Mouse (Mus musculus): Measurements from ENCODE around the gene Eif1ad.
A peak's percentile ranks its signal among the peaks of the same experiment; 100 is the strongest.
"Not testable (repeated sequence)": the region's sequence is repeated elsewhere in the genome, so short reads cannot be mapped to it uniquely, and the experiment has no call there.

Gene Eif1ad

GRCm38 (mm10) chr19:5366175-5367052 lies at the start of gene Eif1ad:
TSS of gene Eif1ad (plus strand) at chr19:5366741.
- DNase-seq: peak; percentile 96

DNA sequence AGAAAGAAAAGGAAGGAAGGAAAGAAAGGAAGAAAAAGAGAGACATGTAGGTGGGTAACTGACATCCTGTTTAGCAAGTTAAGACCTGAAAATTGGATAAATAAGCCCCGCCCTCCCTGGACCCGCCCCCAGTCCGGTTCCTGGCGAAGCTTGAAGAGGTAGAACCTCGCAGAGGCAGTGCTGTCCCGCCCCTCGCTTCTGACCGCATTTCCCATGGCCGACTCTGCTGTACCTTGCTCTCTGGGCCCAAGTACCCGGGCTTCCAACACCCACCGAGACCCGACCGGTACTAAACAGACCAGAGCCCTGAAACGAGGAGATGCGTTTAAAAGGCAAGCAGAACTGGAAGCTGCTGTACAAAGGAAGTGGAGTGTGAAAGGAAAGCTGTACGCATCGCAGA lies 42.7 kb upstream of the Eif1ad start:
- DNase-seq: no peak

DNA sequence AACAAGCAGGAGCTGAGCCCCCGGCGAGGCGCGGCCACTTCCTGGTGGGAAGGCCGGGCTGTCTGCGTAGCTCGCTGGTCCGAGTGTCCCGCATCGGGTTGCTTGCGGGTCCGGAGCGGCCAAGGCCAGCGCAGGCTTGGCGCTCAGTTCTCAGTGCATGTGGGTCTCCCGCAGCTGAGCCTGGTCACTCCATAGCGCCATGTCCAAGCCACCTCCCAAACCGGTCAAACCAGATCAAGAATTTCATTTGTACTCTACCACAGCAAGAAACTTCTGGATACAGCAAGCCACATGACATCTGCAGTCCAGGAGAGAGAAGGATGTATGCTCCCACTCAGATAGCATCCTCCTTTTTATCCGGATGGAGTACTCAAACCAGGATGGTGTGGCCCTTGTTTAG lies 38.6 kb upstream of the Eif1ad start:
- DNase-seq: no peak

- no peak for DNase-seq
Observed at GRCm38 (mm10) chr19:5334741-5335140, 31.8 kb upstream of the Eif1ad start.

GRCm38 (mm10) chr19:5335441-5335840 lies 31.1 kb upstream of the Eif1ad start, which contains the start of gene Catsper1:
TSS of gene Catsper1 (plus strand) at chr19:5335741.
- no peak for DNase-seq

DNA sequence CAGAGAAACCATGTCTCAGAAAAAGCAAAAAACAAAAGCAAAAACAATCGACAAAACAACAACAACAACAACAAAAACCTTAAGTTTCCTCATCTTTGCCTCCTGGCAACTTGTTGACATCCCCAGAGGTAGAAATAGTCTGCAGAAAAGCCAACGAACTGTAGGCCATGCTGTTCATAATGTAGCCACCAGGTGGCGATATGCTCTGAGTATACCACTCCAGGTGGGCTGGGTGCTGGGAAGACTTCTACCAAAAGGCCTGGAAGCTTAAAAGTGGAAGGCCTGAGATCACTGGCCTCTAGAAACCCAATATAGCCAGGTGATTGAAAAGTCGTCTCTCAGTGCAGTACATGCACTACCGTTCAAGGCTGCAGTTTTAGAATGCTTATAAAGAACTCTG lies 28.6 kb upstream of the Eif1ad start:
- DNase-seq: peak; percentile 75

DNA sequence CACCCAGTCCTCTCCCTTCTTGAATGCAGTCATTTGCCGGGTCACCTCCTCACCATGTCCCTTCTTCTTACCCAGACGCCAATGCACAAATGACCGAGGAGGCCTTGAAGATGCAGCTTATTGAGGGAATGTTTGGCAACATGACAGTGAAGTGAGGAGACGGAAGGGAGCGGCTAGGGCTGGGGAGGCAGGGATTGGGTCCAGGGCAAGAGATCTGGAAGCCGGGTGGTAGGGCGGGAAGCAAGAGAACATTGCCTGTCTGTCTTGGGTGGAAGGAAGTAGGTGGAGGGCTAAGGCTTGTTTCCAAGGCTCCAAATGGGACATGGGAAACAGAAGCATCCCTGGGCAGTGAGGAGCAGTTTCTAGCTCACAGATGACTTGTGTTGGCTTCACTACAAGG lies 25.2 kb upstream of the Eif1ad start:
- no peak for DNase-seq

DNA sequence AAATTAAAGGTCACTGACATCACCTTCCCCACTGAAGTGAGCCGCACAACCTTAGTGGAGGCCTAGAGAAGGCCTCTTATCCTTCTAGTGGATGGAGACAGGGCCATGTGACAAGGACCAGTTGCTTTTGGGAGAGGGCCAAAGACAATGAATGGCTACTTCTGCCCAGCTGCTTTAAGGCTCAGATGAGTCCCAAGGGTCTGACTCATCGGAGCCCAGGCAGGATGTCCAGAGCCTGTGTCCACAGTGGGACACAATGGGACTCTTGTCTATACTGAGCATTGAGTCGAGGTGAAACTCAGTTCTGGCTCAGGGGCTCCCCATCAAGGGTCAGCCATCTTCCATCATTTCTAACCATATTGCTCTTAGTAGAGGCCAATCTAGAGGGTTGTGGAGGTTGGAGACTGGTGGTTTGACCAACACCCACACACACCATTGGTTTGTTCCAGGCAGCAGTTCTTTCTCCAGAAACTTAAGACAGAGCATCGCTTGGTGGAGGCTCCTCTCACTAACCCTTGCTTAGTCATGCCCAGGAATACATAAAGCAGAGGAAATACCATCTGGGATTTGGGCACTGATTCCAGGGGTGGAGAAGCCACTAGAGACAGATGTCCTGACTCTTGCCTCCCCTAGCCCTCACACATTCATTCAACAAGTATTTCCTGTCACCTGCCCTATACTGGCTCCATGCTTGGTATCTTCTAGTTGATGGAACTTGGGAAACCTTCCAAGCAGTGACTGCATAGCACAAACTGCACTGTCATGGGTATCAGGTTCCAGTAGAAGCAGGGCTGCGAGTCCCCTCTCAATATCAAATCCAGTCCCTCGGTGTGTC lies 21.0 kb upstream of the Eif1ad start:
- no peak for DNase-seq

DNA sequence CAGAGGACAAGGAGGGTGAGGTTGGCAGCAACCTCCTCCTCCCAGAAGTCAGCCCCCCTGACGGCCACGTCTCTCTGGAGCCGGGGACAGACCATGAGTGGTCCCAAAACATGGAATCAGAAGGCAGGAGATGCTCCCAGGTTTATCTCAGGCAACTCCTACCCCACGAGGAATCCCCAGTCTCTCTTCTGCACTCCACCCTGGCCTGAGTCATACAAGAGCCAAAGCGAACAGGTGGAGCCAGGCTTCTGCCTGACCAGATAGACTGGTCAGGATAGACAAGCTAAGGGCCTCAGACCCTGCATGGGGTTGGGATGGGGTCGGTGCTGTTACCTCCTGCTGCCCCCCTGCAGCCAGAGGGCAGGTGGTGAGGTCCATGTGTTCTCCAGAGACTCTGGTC lies 18.5 kb upstream of the Eif1ad start:
- DNase-seq: peak; percentile 32

DNA sequence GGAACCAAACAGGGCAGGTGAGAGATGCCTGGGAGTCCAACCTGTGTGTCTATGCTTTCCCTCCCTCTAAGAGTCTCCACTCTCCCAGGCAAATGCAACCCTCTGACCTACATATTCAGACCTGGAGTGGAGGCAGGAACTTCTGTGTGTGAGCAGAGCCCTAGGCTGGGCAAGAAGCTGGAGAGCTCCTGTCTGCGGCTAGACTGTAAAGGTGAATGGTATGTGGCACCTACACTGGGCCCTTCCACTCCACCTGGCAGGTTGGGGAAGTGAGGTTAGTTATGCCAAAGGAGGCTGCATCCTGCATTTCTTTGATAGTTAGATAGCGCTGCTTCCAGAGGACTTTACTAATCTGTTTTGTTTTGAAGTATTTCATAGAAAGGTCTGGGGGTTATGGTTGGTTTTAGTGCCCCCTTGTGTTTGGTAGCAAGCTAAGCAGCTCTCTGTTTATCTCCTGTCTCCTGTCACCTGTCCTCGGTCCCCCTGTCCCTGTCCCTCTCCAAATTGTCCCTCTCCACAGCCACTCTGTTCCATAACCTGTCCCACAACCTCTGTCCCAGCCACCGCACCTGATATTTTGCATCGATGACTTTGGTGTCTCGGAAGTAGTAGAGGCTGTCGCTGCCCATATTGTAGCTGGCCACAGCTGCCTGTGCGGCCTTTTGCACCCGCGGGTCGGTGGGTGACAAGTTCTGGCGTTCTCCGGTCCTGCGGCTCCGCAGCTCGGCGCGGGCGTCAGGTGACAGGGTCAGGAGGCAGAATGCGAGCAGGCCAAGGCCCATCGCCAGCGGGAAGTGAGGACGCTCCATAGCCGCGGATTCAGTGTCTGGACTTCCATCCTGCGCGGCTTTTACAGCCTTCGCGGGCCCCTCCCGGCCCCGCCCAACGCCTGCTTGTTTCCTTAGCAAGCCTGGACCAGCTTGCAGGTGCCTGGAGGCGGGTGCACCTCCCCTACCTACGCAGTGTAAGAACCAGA lies 17.7 kb upstream of the Eif1ad start:
- peak; percentile 61 for DNase-seq

GRCm38 (mm10) chr19:5349502-5349873 lies 17.1 kb upstream of the Eif1ad start, which contains the start of gene Cst6:
TSS of gene Cst6 (minus strand) at chr19:5349574.
- DNase-seq: not testable (repeated sequence)

DNA sequence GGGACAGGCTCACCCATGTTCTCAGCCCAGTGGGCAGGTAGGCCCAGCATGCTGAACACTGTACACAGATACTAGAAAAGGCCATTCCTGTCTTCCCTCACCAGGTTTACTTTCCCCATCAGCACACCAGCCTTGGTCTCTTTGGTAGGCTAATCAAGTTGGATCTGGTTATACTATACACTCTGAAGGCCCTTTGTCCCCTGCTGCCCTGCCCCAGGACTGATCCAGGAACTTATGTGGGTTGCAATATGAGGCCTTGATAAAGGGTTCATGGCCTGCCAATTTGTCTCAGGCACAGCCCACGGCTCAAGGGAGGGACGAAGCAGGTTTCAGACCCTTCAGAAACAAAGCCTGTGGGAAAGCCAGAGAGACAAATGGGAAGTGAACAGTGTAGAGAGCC lies 12.9 kb upstream of the Eif1ad start:
- DNase-seq: no peak

DNA sequence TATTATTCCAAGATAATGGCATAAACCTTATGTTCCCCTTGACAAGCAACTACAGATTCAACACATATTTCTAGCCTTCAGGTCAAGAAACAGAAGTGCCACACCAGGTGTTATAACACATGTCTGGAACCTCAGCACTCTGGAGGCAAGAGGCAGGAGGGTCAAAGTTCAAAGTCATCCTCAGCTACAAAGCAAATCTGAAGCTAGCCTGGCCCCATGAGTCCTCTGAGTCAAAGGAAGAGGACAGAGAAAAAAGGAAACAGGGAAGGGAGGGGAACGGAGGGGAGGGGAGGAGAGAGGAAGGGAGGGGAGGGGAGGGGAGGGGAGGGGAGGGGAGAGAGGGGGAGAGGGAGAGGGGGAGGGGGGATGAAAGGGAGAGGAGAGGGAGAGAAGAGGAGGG lies 10.5 kb upstream of the Eif1ad start:
- no peak for DNase-seq

GRCm38 (mm10) chr19:5362186-5362585 lies 4.4 kb upstream of the Eif1ad start:
- DNase-seq: no peak

DNA sequence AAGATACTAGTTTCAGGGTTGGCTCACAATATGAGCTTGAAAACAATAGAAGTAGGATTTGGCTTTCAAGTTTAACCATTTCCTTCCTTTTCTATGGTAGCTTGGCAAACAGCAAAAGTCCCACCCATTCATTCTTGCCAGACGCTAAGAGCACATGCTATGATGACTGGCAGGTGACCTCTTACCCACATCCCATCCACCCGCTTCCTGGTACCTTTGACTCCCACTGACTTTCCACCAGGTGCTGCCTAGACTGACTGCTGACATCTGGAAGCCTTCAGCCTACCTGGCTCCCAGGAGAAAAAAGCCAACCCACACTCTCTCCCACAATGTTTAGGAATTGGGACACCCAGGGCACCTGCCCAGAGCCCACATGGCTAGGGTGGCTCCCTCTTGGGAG lies 2.4 kb upstream of the Eif1ad start:
- DNase-seq: no peak

GRCm38 (mm10) chr19:5365751-5366150 lies 790 bp upstream of the Eif1ad start:
- DNase-seq: peak; percentile 58

GRCm38 (mm10) chr19:5367053-5367359 lies 465 bp downstream of the Eif1ad start, which contains the start of gene Banf1:
TSS of gene Banf1 (minus strand) at chr19:5367168.
- DNase-seq: no peak

GRCm38 (mm10) chr19:5367455-5367854 lies 914 bp downstream of the Eif1ad start:
- no peak for DNase-seq

DNA sequence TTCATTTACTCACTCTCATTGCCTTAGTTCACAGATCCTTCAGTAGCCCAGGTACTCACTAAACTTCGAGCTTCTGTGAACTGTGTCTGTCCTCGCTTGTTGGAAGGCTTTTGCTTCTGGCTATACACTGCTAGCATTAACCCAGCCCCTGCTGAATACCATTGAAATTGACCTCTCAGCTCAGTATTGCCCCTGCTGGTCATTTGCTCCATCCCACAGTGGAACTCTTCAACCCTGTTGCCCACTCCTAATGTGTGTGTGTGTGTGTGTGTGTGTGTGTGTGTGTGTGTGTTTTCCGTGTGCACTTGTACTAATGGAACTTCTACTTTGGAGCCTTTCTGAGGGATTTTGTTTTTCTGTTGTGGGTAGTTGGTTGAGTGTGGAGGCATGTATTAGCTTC lies 4.4 kb downstream of the Eif1ad start:
- no peak for DNase-seq

- no peak for DNase-seq
Observed at GRCm38 (mm10) chr19:5372724-5373123, 6.2 kb downstream of the Eif1ad start.

- DNase-seq: no peak
Observed at GRCm38 (mm10) chr19:5374177-5374576, 7.6 kb downstream of the Eif1ad start.

- no peak for DNase-seq
Observed at GRCm38 (mm10) chr19:5374748-5375147, 8.2 kb downstream of the Eif1ad start.

GRCm38 (mm10) chr19:5377446-5377845 lies 10.9 kb downstream of the Eif1ad start:
- DNase-seq: no peak
